Mouse (Mus musculus) embryonic facial prominence, embryonic 13.5 days (tissue): ENCODE results near the gene Treml4. TPM values are rescaled to one million over a fixed set of nuclear protein-coding genes. Genes with fewer than 3 reads are reported as not detected.
"Not testable (repeated sequence)": the region's sequence is repeated elsewhere in the genome, so short reads cannot be mapped to it uniquely, and the experiment has no call there.

Source experiments
- ATAC-seq: fragments of 200-750 bp; cut with Nextera tagmentation; 2 replicates; pipeline ENCODE4 v1.8.0; 2017; ENCODE audit warnings: low read depth; ENCODE audit not compliant: insufficient number of reproducible peaks, insufficient read depth, low FRiP score, low TSS enrichment
- H3K27ac ChIP-seq: fragments of 300-500 bp; sonication (generic); 2 replicates; pipeline ENCODE4 v1.5.1; 2015; ENCODE audit warnings: moderate library complexity, mild to moderate bottlenecking, inconsistent platforms
- H3K27me3 ChIP-seq: fragments of 300-500 bp; sonication (generic); 2 replicates; pipeline ENCODE4 v1.6.1; 2015; ENCODE audit warnings: mild to moderate bottlenecking, inconsistent platforms
- H3K36me3 ChIP-seq: fragments of 300-500 bp; sonication (generic); 2 replicates; pipeline ENCODE4 v1.6.1; 2015; ENCODE audit warnings: mild to moderate bottlenecking, inconsistent platforms
- H3K4me1 ChIP-seq: fragments of 300-500 bp; sonication (generic); 2 replicates; pipeline ENCODE4 v1.6.1; 2015; ENCODE audit warnings: inconsistent platforms
- H3K4me2 ChIP-seq: fragments of 300-500 bp; sonication (generic); 2 replicates; pipeline ENCODE4 v1.6.1; 2015; ENCODE audit warnings: moderate library complexity, mild to moderate bottlenecking, inconsistent platforms
- H3K4me3 ChIP-seq: fragments of 300-500 bp; sonication (generic); 2 replicates; pipeline ENCODE4 v1.5.1; 2015; ENCODE audit warnings: mild to moderate bottlenecking, inconsistent platforms
- H3K9ac ChIP-seq: fragments of 300-500 bp; sonication (generic); 2 replicates; pipeline ENCODE4 v1.6.1; 2015; ENCODE audit warnings: mild to moderate bottlenecking, inconsistent platforms
- H3K9me3 ChIP-seq: fragments of 300-500 bp; sonication (generic); 2 replicates; pipeline ENCODE4 v1.6.1; 2016; ENCODE audit warnings: inconsistent platforms
- WGBS: fragments of 180-500 bp; shearing (Covaris S2); methylation state at CpG from one replicate; pipeline ENCODE4 v1.1.7; 2015; ENCODE audit warnings: mixed read lengths; 5-methylcytosine and 5-hydroxymethylcytosine counted together
- polyA plus RNA-seq: library from polyadenylated mRNA; unstranded; fragments of >200 nt; fragmentation: Nextera tagmentation; extraction: Ambion mirVana; gene quantifications from 2 replicates; pipeline ENCODE4 v1.2.1, GENCODE M21; 2015

Gene Treml4
- polyA plus RNA-seq, 1 experiment from 2014 or later, result 0.41 TPM

DNA sequence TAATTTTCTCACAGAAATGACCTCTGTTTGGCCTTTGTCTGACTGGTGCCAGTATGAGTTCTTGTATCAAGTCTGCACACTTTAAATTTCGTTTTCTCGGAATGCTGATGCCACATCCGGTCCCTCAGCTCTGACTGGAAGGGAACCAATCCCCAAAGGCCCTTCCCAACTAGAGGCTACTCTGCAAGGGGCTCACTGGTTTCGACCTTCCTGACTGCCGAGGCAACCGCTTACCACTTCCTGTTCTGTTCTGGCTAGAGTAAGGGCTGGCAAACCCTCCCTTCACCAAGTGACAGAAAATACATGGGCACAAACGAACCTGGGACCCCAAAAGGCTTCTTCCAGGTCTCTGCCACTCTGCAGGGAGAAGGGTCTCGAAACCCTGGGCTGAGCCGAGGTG lies 36.8 kb downstream of the Treml4 start:
- H3K36me3 ChIP-seq, result no peaks in the 10 kb centered on the region
- H3K27ac ChIP-seq, result no peak overlapping the region
- no peaks in the 10 kb centered on the region for H3K4me1 ChIP-seq
- 64% methylated on average over 9 of the region's 9 CpGs for WGBS
- H3K4me3 ChIP-seq, result no peak overlapping the region
- no peaks in the 10 kb centered on the region for H3K9me3 ChIP-seq
- H3K27me3 ChIP-seq, result no peaks in the 10 kb centered on the region
- no peak overlapping the region for H3K4me2 ChIP-seq
- no peak overlapping the region for H3K9ac ChIP-seq
- no peak for ATAC-seq

- Histone ChIP-seq H3K4me2 (no peak overlapping the region), H3K9ac (no peak overlapping the region), H3K4me1 (no peaks in the 10 kb centered on the region), H3K27ac (no peak overlapping the region), H3K9me3 (no peaks in the 10 kb centered on the region), H3K27me3 (no peaks in the 10 kb centered on the region), H3K4me3 (no peak overlapping the region), H3K36me3 (no peaks in the 10 kb centered on the region)
- ATAC-seq, result no peak
- 91% methylated on average over 5 of the region's 5 CpGs for WGBS
Measured at GRCm38 (mm10) chr17:48301792-48302191, 37.7 kb downstream of the Treml4 start.

DNA sequence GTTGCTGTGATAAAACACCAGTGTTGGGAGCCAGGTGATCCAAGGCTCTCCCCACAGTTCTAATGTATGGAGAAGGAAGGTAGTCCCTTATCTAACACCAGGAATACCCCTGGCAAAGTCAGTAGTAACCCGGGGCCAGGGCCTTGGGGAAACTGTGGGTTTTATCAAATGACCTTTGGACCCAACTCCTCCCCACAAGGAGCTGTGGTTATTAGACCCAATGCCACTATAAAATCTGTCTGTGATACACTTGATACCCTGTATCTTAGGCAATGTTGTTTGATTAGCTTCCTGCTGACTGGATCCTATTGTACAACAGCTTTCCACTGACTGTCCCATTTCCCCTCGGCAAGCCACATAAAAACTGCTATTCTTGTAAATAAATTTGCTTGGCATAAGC lies 48.0 kb downstream of the Treml4 start:
- 70% methylated on average over 2 of the region's 2 CpGs for WGBS

GRCm38 (mm10) chr17:48315905-48316579 lies 51.9 kb downstream of the Treml4 start, which contains the start of gene B430306N03Rik:
Gene B430306N03Rik (plus strand): TSS chr17:48316141.
- not testable (repeated sequence) for ATAC-seq, H3K4me3 ChIP-seq, H3K9ac ChIP-seq, H3K4me2 ChIP-seq, H3K36me3 ChIP-seq, H3K9me3 ChIP-seq, H3K27me3 ChIP-seq, H3K4me1 ChIP-seq, H3K27ac ChIP-seq
- WGBS, result 77% methylated on average over 3 of the region's 3 CpGs

More for the DNA sequence above, 48.0 kb downstream of the Treml4 start:
- ATAC-seq, result no peak
- no peaks in the 10 kb centered on the region for H3K4me1 ChIP-seq
- no peaks in the 10 kb centered on the region for H3K9me3 ChIP-seq
- H3K27ac ChIP-seq, result no peak overlapping the region
- no peaks in the 10 kb centered on the region for H3K27me3 ChIP-seq
- no peak overlapping the region for H3K4me3 ChIP-seq
- no peak overlapping the region for H3K9ac ChIP-seq
- H3K4me2 ChIP-seq, result no peak overlapping the region
- no peaks in the 10 kb centered on the region for H3K36me3 ChIP-seq

DNA sequence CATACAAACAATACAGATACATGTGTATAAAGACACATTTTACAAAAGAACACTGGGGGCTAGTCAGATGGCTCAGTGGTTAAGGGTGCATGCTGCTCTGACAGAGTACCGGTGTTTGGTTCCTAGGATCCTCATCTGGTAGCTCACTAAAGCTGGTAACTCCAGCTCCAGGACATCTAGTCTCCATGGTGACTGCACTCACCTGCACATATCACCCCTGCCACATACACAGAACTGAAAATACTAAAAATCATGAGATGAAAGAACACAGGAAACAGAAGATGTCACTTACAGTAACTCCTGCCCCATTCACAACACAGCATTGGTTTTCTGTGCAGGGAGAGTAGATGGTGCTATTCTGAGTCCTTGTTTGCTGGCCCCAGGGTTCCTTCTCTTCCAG lies 54.6 kb downstream of the Treml4 start:
- 98% methylated on average over 1 of the region's 1 CpGs for WGBS
- H3K9ac ChIP-seq, result no peak overlapping the region
- no peak overlapping the region for H3K27ac ChIP-seq
- H3K4me2 ChIP-seq, result no peak overlapping the region
- H3K36me3 ChIP-seq, result no peaks in the 10 kb centered on the region
- no peaks in the 10 kb centered on the region for H3K9me3 ChIP-seq
- H3K27me3 ChIP-seq, result no peaks in the 10 kb centered on the region
- no peaks in the 10 kb centered on the region for H3K4me1 ChIP-seq
- no peak overlapping the region for H3K4me3 ChIP-seq
- no peak for ATAC-seq

DNA sequence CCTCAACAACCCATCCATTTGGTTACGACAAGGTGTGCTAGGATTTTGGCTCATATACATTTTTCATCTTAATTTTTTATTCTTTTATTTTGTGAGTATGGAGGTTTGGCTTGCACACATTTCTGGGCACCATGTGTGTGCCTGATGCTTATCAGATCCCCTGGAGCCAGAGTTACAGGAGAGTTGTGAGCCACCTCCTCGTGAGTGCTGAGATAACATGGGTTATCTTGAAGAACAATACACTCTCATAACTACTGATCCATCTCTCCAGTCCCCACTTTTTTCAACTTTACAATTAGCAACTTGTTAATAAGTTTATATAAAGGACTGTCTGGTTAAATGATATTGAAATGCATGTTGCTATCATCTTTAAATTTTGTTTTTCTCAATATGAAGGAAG lies 57.2 kb downstream of the Treml4 start:
- Histone ChIP-seq H3K4me3 (no peak overlapping the region), H3K9me3 (no peaks in the 10 kb centered on the region)
- 81% methylated on average over 2 of the region's 2 CpGs for WGBS

GRCm38 (mm10) chr17:48323236-48323635 lies 59.1 kb downstream of the Treml4 start:
- ATAC-seq, result no peak
- Histone ChIP-seq H3K27me3 (no peaks in the 10 kb centered on the region), H3K4me3 (no peak overlapping the region), H3K9ac (no peak overlapping the region), H3K4me2 (no peak overlapping the region), H3K4me1 (0 out of 2 replicates have a peak, but pooled peaks cover 4% of the 10 kb centered on the region), H3K36me3 (no peaks in the 10 kb centered on the region), H3K27ac (no peak overlapping the region), H3K9me3 (no peaks in the 10 kb centered on the region)
- 61% methylated on average over 3 of the region's 3 CpGs for WGBS

More for the DNA sequence above, 57.2 kb downstream of the Treml4 start:
- Histone ChIP-seq H3K27ac (no peak overlapping the region), H3K4me1 (0 out of 2 replicates have a peak, but pooled peaks cover 1% of the 10 kb centered on the region), H3K4me2 (no peak overlapping the region), H3K27me3 (no peaks in the 10 kb centered on the region), H3K9ac (no peak overlapping the region), H3K36me3 (no peaks in the 10 kb centered on the region)
- ATAC-seq, result no peak

- Histone ChIP-seq H3K27me3 (no peaks in the 10 kb centered on the region), H3K4me1 (0 out of 2 replicates have a peak, but pooled peaks cover 4% of the 10 kb centered on the region), H3K4me3 (no peak overlapping the region), H3K27ac (no peak overlapping the region), H3K9ac (no peak overlapping the region), H3K4me2 (no peak overlapping the region), H3K36me3 (no peaks in the 10 kb centered on the region), H3K9me3 (no peaks in the 10 kb centered on the region)
- ATAC-seq, result no peak
- WGBS, result 94% methylated on average over 5 of the region's 5 CpGs
Measured at GRCm38 (mm10) chr17:48324258-48324657, 60.2 kb downstream of the Treml4 start.

Other genes with a start within 250 kb of the Treml4 start
- gene 1700122O11Rik, start 226.0 kb upstream of the Treml4 start, polyA plus RNA-seq, result not detected in 2 replicates
- gene 1700067P10Rik, start 175.0 kb upstream of the Treml4 start, polyA plus RNA-seq, result not detected in 2 replicates
- gene 9830107B12Rik, start 118.0 kb upstream of the Treml4 start, polyA plus RNA-seq, result not detected in 2 replicates
- gene A530064D06Rik, start 97.0 kb upstream of the Treml4 start, polyA plus RNA-seq, result not detected in 2 replicates
- 0.13 TPM in 1 of 2 replicates, not detected in the other for gene Trem1, start 31.5 kb upstream of the Treml4 start, polyA plus RNA-seq
- gene Trem3, start 16.5 kb upstream of the Treml4 start, polyA plus RNA-seq, result not detected in 2 replicates
- 0.28 and 0.39 TPM in 2 replicates for gene Treml2, start 35.2 kb downstream of the Treml4 start, polyA plus RNA-seq
- gene B430306N03Rik, start 51.8 kb downstream of the Treml4 start, polyA plus RNA-seq, result 0.12 TPM in 1 of 2 replicates, not detected in the other
- 2.9 and 3.7 TPM in 2 replicates for gene Trem2, start 82.1 kb downstream of the Treml4 start, polyA plus RNA-seq
- 1.1 and 1.2 TPM in 2 replicates for gene Treml1, start 95.6 kb downstream of the Treml4 start, polyA plus RNA-seq
- gene Nfya, start 145.6 kb downstream of the Treml4 start, polyA plus RNA-seq, result 16.0 and 18.9 TPM in 2 replicates
- gene Oard1, start 145.7 kb downstream of the Treml4 start, polyA plus RNA-seq, result 53.5 and 57.6 TPM in 2 replicates
- 2.9 TPM in 2 replicates for gene Apobec2, start 168.6 kb downstream of the Treml4 start, polyA plus RNA-seq
- 1.3 and 2.9 TPM in 2 replicates for gene Tspo2, start 187.2 kb downstream of the Treml4 start, polyA plus RNA-seq
- gene Unc5cl, start 190.6 kb downstream of the Treml4 start, polyA plus RNA-seq, result 0.08 and 0.30 TPM in 2 replicates